Mouse (Mus musculus): ENCODE measurements at regions not wholly inside any gene's neighbourhood (a gene's known extent, or its start where the extent isn't known, plus 50 kb on each side); places are given as distances from the start of the nearest gene placed in this dataset.

DNA sequence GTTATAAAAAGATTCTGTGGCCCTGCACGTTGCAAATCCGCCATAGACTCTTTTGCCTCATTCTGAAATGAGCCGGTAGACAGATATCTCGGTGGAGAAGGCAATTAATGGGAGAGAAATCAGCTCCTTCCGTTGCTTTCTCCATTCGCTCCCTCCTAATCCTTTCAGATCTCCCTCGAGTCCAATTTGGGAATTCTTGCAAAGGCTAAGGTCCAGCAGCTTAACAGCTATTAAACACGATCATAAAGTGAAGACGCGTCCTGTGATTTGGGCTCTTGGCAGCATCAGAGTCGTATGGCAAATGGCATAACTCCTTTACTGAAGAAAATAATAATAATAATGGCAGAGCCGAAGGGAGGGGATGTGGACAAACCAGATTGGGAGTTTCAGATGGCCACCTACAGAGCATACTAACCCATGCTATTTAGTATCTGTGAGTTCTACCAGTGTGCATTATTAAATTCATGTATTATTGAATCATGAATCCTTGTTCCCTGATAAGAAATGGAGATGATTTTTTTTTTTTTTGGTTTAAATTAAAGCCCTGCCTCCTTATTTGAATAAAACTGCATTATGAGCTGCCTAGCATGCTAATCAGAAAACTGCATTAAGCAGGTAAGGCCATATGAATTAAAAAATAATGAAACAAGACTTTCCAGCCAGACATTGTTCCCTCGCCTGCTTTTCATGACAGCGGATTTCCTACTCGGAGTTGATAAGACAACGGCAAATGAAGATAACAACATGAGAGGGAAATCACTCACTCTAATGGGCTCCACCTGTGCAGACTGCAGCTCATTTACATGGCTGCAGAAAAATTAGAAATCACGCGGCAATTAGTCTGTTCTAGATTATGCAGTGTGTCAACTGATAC is 246.2 kb upstream of the Meis1 start:
- TF ChIP-seq CTCF (IDR thresholded peaks at IDR 0.05; ENCODE audit: borderline replicate concordance, insufficient read depth, low read length): no peak
- no peak for TF ChIP-seq POLR2A (IDR thresholded peaks at IDR 0.05; ENCODE audit: low read depth, low read length)
- no peak overlapping the region for H3K27ac ChIP-seq (ENCODE audit: insufficient read depth, low read length)
- H3K4me1 ChIP-seq (ENCODE audit: control insufficient read depth, insufficient read depth, low read length): no peaks in the 10 kb centered on the region
- H3K4me3 ChIP-seq (ENCODE audit: insufficient read depth, low read length): no peak overlapping the region

- H3K4me3 ChIP-seq (ENCODE audit: insufficient read depth, low read length): no peak overlapping the region
- no peak overlapping the region for H3K27ac ChIP-seq (ENCODE audit: insufficient read depth, low read length)
- TF ChIP-seq CTCF (IDR thresholded peaks at IDR 0.05; ENCODE audit: borderline replicate concordance, insufficient read depth, low read length) (no peak), POLR2A (IDR thresholded peaks at IDR 0.05; ENCODE audit: low read depth, low read length) (no peak)
- H3K4me1 ChIP-seq (ENCODE audit: control insufficient read depth, insufficient read depth, low read length): peaks cover 1% of the 10 kb centered on the region; the same call in 1 of the 2 replicates
Observed at GRCm38 (mm10) chr11:19265672-19265972, 246.8 kb upstream of the Meis1 start.

GRCm38 (mm10) chr11:19290971-19291370 is 272.2 kb upstream of the Meis1 start:
- no peak for TF ChIP-seq POLR2A (IDR thresholded peaks at IDR 0.05; ENCODE audit: low read depth, low read length)
- no peak for TF ChIP-seq CTCF (IDR thresholded peaks at IDR 0.05; ENCODE audit: borderline replicate concordance, insufficient read depth, low read length)
- Histone ChIP-seq H3K27ac (ENCODE audit: insufficient read depth, low read length) (no peak overlapping the region), H3K4me1 (ENCODE audit: control insufficient read depth, insufficient read depth, low read length) (no peaks in the 10 kb centered on the region), H3K4me3 (ENCODE audit: insufficient read depth, low read length) (no peak overlapping the region)

- TF ChIP-seq POLR2A (IDR thresholded peaks at IDR 0.05; ENCODE audit: low read depth, low read length) (no peak), CTCF (IDR thresholded peaks at IDR 0.05; ENCODE audit: borderline replicate concordance, insufficient read depth, low read length) (no peak)
- Histone ChIP-seq H3K4me3 (ENCODE audit: insufficient read depth, low read length) (no peak overlapping the region), H3K4me1 (ENCODE audit: control insufficient read depth, insufficient read depth, low read length) (no peaks in the 10 kb centered on the region), H3K27ac (ENCODE audit: insufficient read depth, low read length) (no peak overlapping the region)
Observed at GRCm38 (mm10) chr11:19299411-19299810, 280.6 kb upstream of the Meis1 start.

DNA sequence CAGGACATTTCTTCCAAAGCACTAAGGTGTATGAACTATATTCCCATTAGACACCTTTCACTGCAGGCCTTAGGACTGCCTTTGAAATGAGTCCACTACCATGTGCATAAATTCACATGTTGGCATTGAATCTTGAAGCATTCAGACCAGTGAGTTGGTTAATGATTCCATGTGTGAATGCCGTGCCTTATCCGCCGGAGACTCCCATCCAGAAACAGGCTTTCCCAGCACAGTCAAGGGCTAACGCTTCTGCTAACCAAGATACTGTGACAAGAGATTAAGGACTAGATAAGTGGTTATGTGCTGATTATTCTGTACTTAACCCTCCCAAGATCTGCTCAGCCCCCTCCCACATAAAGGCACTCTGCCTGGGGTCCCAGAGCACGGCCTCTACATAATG is 287.9 kb upstream of the Meis1 start:
- no peaks in the 10 kb centered on the region for H3K4me1 ChIP-seq (ENCODE audit: control insufficient read depth, insufficient read depth, low read length)
- H3K27ac ChIP-seq (ENCODE audit: insufficient read depth, low read length): no peak overlapping the region
- no peak overlapping the region for H3K4me3 ChIP-seq (ENCODE audit: insufficient read depth, low read length)
- no peak for TF ChIP-seq CTCF (IDR thresholded peaks at IDR 0.05; ENCODE audit: borderline replicate concordance, insufficient read depth, low read length)
- TF ChIP-seq POLR2A (IDR thresholded peaks at IDR 0.05; ENCODE audit: low read depth, low read length): no peak

GRCm38 (mm10) chr11:19330685-19331239 is 312.0 kb upstream of the Meis1 start:
- Histone ChIP-seq H3K4me1 (ENCODE audit: control insufficient read depth, insufficient read depth, low read length) (no peaks in the 10 kb centered on the region), H3K27ac (ENCODE audit: insufficient read depth, low read length) (no peak overlapping the region), H3K4me3 (ENCODE audit: insufficient read depth, low read length) (no peak overlapping the region)
- no peak for TF ChIP-seq POLR2A (IDR thresholded peaks at IDR 0.05; ENCODE audit: low read depth, low read length)
- TF ChIP-seq CTCF (IDR thresholded peaks at IDR 0.05; ENCODE audit: borderline replicate concordance, insufficient read depth, low read length): no peak

GRCm38 (mm10) chr11:19332274-19332673 is 313.5 kb upstream of the Meis1 start:
- Histone ChIP-seq H3K27ac (ENCODE audit: insufficient read depth, low read length) (no peak overlapping the region), H3K4me3 (ENCODE audit: insufficient read depth, low read length) (no peak overlapping the region), H3K4me1 (ENCODE audit: control insufficient read depth, insufficient read depth, low read length) (no peaks in the 10 kb centered on the region)
- TF ChIP-seq POLR2A (IDR thresholded peaks at IDR 0.05; ENCODE audit: low read depth, low read length) (no peak), CTCF (IDR thresholded peaks at IDR 0.05; ENCODE audit: borderline replicate concordance, insufficient read depth, low read length) (no peak)

GRCm38 (mm10) chr11:19332727-19333126 is 313.9 kb upstream of the Meis1 start:
- Histone ChIP-seq H3K4me1 (ENCODE audit: control insufficient read depth, insufficient read depth, low read length) (no peaks in the 10 kb centered on the region), H3K4me3 (ENCODE audit: insufficient read depth, low read length) (no peak overlapping the region), H3K27ac (ENCODE audit: insufficient read depth, low read length) (no peak overlapping the region)
- TF ChIP-seq CTCF (IDR thresholded peaks at IDR 0.05; ENCODE audit: borderline replicate concordance, insufficient read depth, low read length): no peak
- TF ChIP-seq POLR2A (IDR thresholded peaks at IDR 0.05; ENCODE audit: low read depth, low read length): no peak

DNA sequence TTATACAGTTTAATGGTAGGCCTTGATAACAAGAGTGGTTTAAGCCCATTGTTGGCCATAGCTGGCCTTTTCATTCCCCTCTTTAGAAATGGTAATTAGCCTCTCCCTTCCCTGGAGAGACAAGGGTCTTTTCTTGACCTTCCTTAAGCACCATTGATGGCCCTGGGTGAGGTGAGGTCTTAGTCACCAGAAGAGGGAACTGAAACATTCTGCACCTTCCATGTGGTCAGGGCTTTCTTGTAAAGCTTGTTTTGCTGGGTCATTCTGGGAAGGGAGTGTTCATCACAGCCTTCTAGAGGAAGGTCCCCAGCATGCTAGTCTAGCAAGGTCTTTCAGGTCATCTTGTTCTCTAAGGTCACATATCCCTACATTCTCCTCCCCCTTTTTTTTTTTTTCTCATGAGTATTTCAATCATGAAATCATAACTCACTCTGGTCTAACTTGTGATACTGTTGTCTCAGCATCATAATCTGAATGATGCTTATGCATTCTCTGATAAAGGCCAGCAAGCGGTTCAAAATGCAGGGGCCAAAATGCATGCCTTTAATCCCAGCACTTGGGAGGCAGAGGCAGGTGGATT is 315.2 kb upstream of the Meis1 start:
- Histone ChIP-seq H3K4me1 (ENCODE audit: control insufficient read depth, insufficient read depth, low read length) (no peaks in the 10 kb centered on the region), H3K27ac (ENCODE audit: insufficient read depth, low read length) (no peak overlapping the region), H3K4me3 (ENCODE audit: insufficient read depth, low read length) (no peak overlapping the region)
- TF ChIP-seq POLR2A (IDR thresholded peaks at IDR 0.05; ENCODE audit: low read depth, low read length) (no peak), CTCF (IDR thresholded peaks at IDR 0.05; ENCODE audit: borderline replicate concordance, insufficient read depth, low read length) (no peak)

- no peak overlapping the region for H3K4me3 ChIP-seq (ENCODE audit: insufficient read depth, low read length)
- TF ChIP-seq CTCF (IDR thresholded peaks at IDR 0.05; ENCODE audit: borderline replicate concordance, insufficient read depth, low read length): no peak
- no peak for TF ChIP-seq POLR2A (IDR thresholded peaks at IDR 0.05; ENCODE audit: low read depth, low read length)
- H3K27ac ChIP-seq (ENCODE audit: insufficient read depth, low read length): no peak overlapping the region
- H3K4me1 ChIP-seq (ENCODE audit: control insufficient read depth, insufficient read depth, low read length): no peaks in the 10 kb centered on the region
Observed at GRCm38 (mm10) chr11:19335384-19335783, 316.6 kb upstream of the Meis1 start.

All from embryonic fibroblast, embryonic 13.5 days (primary cell).